Mouse (Mus musculus): ENCODE measurements around the gene Dcaf5.

Dcaf5 gene

GRCm38 (mm10) chr12:80330819-80331218 lies 105.6 kb downstream of the Dcaf5 start:
- DNase-seq = no peak

- DNase-seq = no peak
These were observed 106.8 kb downstream of the Dcaf5 start for GRCm38 (mm10) chr12:80329641-80330040.

- no peak for DNase-seq
These were observed 110.4 kb downstream of the Dcaf5 start for GRCm38 (mm10) chr12:80326047-80326446.

GRCm38 (mm10) chr12:80324785-80325131 lies 111.6 kb downstream of the Dcaf5 start:
- DNase-seq = no peak

GRCm38 (mm10) chr12:80324051-80324784 lies 112.2 kb downstream of the Dcaf5 start:
- no peak for DNase-seq

GRCm38 (mm10) chr12:80323371-80324050 lies 112.9 kb downstream of the Dcaf5 start:
- no peak for DNase-seq

- no peak for DNase-seq
These were observed 113.9 kb downstream of the Dcaf5 start for GRCm38 (mm10) chr12:80322494-80322893.

- DNase-seq = no peak
These were observed 117.3 kb downstream of the Dcaf5 start for GRCm38 (mm10) chr12:80319062-80319461.

GRCm38 (mm10) chr12:80315321-80315720 lies 121.1 kb downstream of the Dcaf5 start:
- no peak for DNase-seq

- DNase-seq = no peak
These were observed 124.3 kb downstream of the Dcaf5 start for GRCm38 (mm10) chr12:80311959-80312669.

GRCm38 (mm10) chr12:80307556-80307955 lies 128.8 kb downstream of the Dcaf5 start:
- DNase-seq = no peak

- DNase-seq = no peak
These were observed 131.9 kb downstream of the Dcaf5 start for GRCm38 (mm10) chr12:80304518-80304917.

- no peak for DNase-seq
These were observed 135.5 kb downstream of the Dcaf5 start for GRCm38 (mm10) chr12:80300833-80301456.

- DNase-seq = no peak
These were observed 137.7 kb downstream of the Dcaf5 start for GRCm38 (mm10) chr12:80298714-80299113.

GRCm38 (mm10) chr12:80291895-80292435 lies 144.4 kb downstream of the Dcaf5 start:
- DNase-seq = no peak

GRCm38 (mm10) chr12:80290964-80291363 lies 145.4 kb downstream of the Dcaf5 start:
- no peak for DNase-seq

- no peak for DNase-seq
These were observed 145.9 kb downstream of the Dcaf5 start for GRCm38 (mm10) chr12:80290483-80290882.

- DNase-seq = no peak
These were observed 146.7 kb downstream of the Dcaf5 start for GRCm38 (mm10) chr12:80289722-80290121.

GRCm38 (mm10) chr12:80285890-80286289 lies 150.5 kb downstream of the Dcaf5 start:
- no peak for DNase-seq

Measured in B cell, adult 2 months (primary cell).